Mouse (Mus musculus): ENCODE data around the gene Spin1. TPM values are rescaled to one million over a fixed set of nuclear protein-coding genes. Genes with fewer than 3 reads are reported as not detected.

The Spin1 gene
- polyA plus RNA-seq, 1 experiment from 2014 or later: 32.7 TPM

DNA sequence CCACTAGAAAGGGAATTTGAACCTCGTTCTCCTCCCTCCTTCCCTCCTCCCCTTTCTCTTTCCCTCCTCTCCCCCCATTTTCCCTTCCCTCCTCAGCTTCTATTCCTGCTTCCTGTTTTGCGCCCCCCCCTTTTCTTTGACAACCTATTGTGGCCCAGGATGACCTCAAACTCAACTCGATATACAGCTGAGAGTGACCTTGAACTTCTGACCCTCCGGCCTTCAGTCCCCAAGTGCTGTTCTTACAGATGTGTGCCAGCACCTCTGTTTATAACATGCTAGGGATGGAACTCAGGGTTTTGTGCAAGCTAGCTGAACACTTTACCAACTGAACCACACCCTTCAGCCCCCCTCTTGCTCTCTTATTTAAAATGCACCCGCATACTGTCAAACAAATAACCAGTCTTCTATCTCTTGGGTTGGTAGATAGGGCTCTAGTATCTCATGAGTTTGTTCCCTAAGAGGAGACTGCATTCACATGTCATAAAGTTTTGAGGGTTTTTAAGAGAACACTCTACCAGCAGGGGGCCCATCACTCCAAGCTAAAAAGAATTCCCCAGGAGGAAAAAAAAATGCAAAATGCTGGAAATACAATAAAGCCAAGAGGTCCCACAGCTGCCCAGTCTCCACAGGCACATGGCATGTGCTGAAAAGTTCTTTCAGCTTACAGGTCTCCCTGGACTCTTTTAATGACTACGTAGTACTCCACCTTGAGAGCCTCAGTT, 90.9 kb downstream of the Spin1 start:
- peak; percentile 57 for TF ChIP-seq CTCF (IDR thresholded peaks at IDR 0.05; ENCODE audit: low read depth)
- no peak overlapping the region for H3K4me3 ChIP-seq (ENCODE audit: low read depth, low read length)
- H3K36me3 ChIP-seq (ENCODE audit: control insufficient read depth, insufficient read depth): no peaks in the 10 kb centered on the region
- WGBS: 74% methylated on average over 6 of the region's 6 CpGs
- no peak overlapping the region for H3K9ac ChIP-seq (ENCODE audit: low read depth, low read length)
- no peaks in the 10 kb centered on the region for H3K27me3 ChIP-seq (replicated peaks; ENCODE audit: control insufficient read depth, insufficient read depth, low read length)
- H3K9me3 ChIP-seq (ENCODE audit: control insufficient read depth): no peaks in the 10 kb centered on the region
- no peaks in the 10 kb centered on the region for H3K4me1 ChIP-seq (replicated peaks; ENCODE audit: control insufficient read depth, insufficient read depth, low read length)
- ATAC-seq: no peak
- no peak overlapping the region for H3K4me2 ChIP-seq (replicated peaks; ENCODE audit: low read depth)
- H3K27ac ChIP-seq (ENCODE audit: low read depth, low read length): no peak overlapping the region

DNA sequence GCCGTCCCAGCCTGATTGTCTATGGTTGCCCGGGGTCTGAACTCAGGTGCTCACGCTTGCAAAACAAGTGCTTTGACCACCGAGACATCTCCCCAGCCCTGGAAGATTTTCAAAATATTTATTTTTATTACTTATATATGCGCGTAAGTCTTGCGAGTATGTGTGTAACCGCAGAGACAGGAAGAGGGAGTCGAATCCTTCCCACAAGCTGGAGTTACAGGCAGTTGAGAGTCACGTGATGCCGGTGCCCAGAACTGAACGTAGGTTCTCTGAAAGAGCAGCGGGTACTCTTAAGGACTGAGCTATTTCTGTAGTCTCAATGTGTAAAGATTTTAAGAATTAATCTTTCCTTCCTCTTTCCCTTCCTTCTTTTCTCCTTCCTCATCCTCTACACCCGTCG, 93.2 kb downstream of the Spin1 start:
- Histone ChIP-seq H3K36me3 (ENCODE audit: control insufficient read depth, insufficient read depth) (no peaks in the 10 kb centered on the region), H3K4me1 (replicated peaks; ENCODE audit: control insufficient read depth, insufficient read depth, low read length) (no peaks in the 10 kb centered on the region), H3K4me3 (ENCODE audit: low read depth, low read length) (no peak overlapping the region), H3K9ac (ENCODE audit: low read depth, low read length) (no peak overlapping the region), H3K9me3 (ENCODE audit: control insufficient read depth) (no peaks in the 10 kb centered on the region), H3K4me2 (replicated peaks; ENCODE audit: low read depth) (no peak overlapping the region), H3K27ac (ENCODE audit: low read depth, low read length) (no peak overlapping the region), H3K27me3 (replicated peaks; ENCODE audit: control insufficient read depth, insufficient read depth, low read length) (no peaks in the 10 kb centered on the region)
- no peak for ATAC-seq
- WGBS: 83% methylated on average over 15 of the region's 15 CpGs
- no peak for TF ChIP-seq CTCF (IDR thresholded peaks at IDR 0.05; ENCODE audit: low read depth)

DNA sequence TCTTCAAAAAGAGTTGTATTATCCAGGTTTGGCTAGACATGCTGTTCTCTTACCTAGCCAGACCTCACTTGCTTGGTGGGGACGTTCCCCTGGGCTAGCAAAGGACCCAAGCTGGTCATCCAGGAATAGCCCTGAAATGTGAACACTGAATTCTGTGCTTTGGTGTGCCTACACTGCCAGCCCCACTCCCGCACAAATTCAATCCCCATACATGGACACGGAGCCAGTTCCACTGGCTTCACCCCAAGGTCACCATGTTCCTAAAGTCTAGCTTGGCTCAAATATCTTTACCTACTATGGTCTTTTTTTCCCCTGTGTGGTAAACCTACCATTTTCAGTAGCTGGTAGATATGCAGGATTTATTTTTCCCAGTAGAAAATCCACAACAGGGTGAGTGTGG, 97.0 kb downstream of the Spin1 start:
- no peak overlapping the region for H3K4me3 ChIP-seq (ENCODE audit: low read depth, low read length)
- H3K4me1 ChIP-seq (replicated peaks; ENCODE audit: control insufficient read depth, insufficient read depth, low read length): no peaks in the 10 kb centered on the region
- no peak for TF ChIP-seq CTCF (IDR thresholded peaks at IDR 0.05; ENCODE audit: low read depth)
- H3K27me3 ChIP-seq (replicated peaks; ENCODE audit: control insufficient read depth, insufficient read depth, low read length): no peaks in the 10 kb centered on the region
- H3K9ac ChIP-seq (ENCODE audit: low read depth, low read length): no peak overlapping the region
- H3K4me2 ChIP-seq (replicated peaks; ENCODE audit: low read depth): no peak overlapping the region
- no peak for ATAC-seq
- H3K36me3 ChIP-seq (ENCODE audit: control insufficient read depth, insufficient read depth): no peaks in the 10 kb centered on the region
- 69% methylated on average over 3 of the region's 3 CpGs for WGBS
- no peak overlapping the region for H3K27ac ChIP-seq (ENCODE audit: low read depth, low read length)
- H3K9me3 ChIP-seq (ENCODE audit: control insufficient read depth): no peaks in the 10 kb centered on the region

DNA sequence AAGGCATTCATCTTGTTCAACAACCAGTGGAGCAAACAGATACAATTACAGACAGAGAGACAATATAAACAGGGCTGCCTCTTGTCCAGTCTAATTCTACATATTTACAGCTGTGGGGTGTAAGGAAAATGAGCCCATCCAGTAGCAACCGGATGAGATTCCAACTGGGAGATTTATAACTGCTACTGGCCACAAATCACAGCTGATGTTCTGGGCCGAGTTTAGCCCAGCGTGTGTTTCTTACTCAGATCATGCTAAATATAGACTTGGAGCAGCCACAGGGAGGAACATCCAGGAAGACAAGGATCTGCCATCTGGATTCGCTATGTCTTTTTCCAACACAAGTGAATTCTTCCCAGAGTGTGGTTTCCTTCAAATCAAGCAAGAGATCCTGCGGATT, 97.5 kb downstream of the Spin1 start:
- no peaks in the 10 kb centered on the region for H3K9me3 ChIP-seq (ENCODE audit: control insufficient read depth)
- no peak for TF ChIP-seq CTCF (IDR thresholded peaks at IDR 0.05; ENCODE audit: low read depth)
- ATAC-seq: no peak
- no peak overlapping the region for H3K4me3 ChIP-seq (ENCODE audit: low read depth, low read length)
- H3K27ac ChIP-seq (ENCODE audit: low read depth, low read length): no peak overlapping the region
- H3K36me3 ChIP-seq (ENCODE audit: control insufficient read depth, insufficient read depth): no peaks in the 10 kb centered on the region
- no peak overlapping the region for H3K9ac ChIP-seq (ENCODE audit: low read depth, low read length)
- H3K4me2 ChIP-seq (replicated peaks; ENCODE audit: low read depth): no peak overlapping the region
- H3K4me1 ChIP-seq (replicated peaks; ENCODE audit: control insufficient read depth, insufficient read depth, low read length): no peaks in the 10 kb centered on the region
- H3K27me3 ChIP-seq (replicated peaks; ENCODE audit: control insufficient read depth, insufficient read depth, low read length): no peaks in the 10 kb centered on the region
- WGBS: 50% methylated on average over 5 of the region's 5 CpGs

Other genes starting within 250 kb of the Spin1 start
- 5.0 and 6.1 TPM in 2 replicates for gene Nxnl2, start 70.1 kb downstream of the Spin1 start, polyA plus RNA-seq (2015; fragmentation: Nextera tagmentation; extraction: Ambion mirVana)

Measured in intestine, postnatal 0 days (tissue).